Mouse (Mus musculus) ES-CJ7 (cell line): ENCODE measurements around the gene Mrpl11.

Experiments
- DNase-seq: peaks from one replicate; pipeline ENCODE4 v3.0.0; 2011; ENCODE audit warnings: low read depth, low spot score

The Mrpl11 gene

DNA sequence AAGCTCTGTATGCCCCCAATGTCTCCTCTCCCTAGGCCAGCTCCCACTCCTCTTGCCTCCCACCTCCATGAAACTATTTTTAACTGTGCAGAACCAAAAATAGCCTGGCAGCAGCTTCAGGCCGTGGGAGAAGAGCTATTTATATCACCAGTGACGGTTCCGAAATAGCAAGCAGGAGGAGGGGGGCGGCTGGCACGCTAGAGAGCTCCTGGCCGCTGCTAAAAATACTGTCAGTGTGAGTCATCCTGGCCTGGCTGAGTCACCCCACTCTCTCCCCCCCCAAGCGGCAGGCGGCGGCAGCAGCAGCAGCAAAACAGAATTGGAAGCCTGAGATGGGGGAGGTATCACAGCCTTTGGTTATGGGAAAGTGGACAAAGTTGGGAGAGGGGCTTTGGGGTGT is 31.0 kb downstream of the Mrpl11 start:
- DNase-seq: no peak

DNA sequence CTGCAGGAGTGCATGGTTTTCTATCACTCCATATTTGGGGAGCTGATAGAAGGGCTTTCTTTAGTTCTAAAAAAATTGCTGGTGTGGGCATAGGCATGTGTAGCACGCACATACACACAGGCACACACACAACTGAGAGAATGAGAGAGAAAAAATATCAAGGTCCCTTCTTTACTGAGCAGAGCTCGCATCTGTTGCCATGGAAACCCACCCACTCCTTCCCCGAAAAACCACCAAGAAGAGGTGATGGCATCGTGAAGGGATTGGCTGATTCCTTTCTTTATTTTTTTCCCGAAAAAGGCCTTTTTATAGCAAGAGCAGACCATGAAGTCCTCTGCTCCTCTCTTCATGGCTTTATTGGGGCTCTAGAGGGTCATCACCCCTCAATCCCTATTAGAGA is 32.1 kb downstream of the Mrpl11 start:
- DNase-seq: no peak

DNA sequence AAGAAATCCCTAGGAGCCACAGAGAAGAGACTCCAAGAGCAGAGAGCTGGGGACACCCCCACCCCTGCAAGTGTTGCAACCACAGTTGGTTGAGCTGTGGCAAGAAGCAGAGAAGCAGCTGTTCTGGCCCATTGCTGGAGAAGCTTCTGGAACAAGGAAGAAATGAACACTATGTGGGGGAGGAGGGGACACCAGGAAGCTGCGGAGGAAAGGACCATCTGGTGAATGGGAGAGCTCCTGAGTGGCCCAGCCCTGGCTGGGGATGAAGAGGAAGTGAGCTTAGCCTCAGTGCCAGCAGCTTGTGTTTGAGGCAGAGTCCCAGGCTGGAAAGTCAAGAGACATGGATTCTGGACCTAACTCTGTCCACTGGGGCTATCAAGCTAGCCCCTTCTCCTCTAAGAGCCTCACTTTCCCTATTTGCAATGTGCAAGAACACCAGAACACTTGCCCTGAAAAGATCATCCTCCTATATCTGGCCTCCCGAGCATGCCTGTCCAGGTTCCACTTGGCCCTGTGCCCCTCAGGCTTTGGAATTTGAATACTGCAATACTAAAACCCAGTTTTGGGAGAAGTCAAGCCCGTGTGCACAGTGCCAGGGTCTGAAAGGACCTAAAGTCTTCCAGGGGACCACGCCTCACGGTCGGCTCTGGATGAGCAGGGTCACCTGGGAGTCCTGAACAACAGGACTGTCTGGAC is 37.6 kb downstream of the Mrpl11 start:
- DNase-seq: no peak

DNA sequence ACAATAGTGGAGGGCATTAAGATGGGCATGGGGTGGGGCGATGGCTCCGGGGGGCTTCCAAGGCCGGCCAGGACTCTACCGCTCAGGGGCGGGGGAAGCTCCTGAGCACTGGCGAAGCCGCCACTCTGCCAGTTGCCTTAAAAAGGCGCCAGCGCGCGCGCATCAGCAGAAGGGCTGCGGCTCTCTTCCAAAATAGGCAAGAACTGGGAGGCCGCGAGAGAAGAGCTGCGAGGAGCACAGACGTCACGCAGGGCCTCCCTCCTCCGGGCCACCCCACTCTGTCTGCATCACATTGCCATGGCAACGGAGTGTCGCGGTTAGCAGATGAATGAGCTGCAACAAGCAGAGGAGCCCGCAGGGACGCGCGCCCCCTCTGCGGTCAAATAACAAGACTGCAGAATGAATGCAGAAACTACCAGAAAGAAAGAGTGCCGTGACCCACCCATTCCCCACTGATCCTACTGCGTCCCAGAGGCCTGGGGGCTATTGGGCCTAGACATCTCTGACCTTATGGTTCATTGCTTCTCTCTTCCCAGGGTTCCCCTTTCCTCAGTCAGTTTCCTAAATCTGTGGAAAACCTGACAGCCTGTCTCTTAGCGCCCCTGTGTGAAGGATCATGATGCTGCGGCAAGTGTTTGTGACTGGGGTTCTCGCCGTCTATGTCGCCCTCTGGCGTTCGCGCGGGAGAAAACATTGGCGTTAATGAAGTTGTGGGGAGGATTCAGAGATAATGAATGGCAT is 39.9 kb downstream of the Mrpl11 start:
- peak; percentile 95 for DNase-seq

DNA sequence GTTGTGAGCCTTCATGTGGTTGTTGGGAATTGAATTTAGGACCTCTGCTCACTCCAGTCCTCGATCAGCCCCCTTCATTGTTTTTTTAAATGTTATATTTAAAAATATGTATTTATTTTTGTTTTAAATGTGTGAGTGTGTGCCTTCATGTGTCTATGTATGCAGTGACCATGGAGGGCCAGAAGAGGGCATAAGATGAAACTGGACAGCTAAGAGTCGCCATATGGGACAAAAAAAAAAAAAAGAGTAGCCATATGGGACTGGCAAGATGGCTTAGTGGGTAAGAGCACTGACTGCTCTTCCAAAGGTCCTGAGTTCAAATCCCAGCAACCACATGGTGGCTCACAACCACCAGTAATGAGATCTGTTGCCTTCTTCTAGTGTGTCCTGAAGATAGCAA is 41.7 kb downstream of the Mrpl11 start:
- peak; percentile 67 for DNase-seq

DNA sequence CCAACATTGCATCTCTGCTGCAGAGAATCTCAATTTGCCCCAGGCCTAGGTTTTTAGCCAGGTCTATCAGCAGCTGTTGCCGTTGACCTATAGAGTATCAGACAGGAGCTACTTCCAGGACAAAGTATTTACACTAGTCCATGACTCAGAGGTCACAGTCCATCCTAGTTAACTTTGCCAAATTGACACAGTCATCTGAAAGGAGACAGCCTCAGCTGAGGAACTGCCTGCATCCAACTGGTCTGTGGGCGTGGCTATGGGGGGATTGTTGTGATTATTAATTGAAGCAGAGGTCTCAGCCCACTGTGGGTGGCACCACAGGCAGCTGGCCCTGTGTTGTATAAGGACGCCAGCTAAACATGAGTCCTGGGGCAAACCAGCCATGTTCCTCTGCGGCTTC is 43.0 kb downstream of the Mrpl11 start:
- no peak for DNase-seq

DNA sequence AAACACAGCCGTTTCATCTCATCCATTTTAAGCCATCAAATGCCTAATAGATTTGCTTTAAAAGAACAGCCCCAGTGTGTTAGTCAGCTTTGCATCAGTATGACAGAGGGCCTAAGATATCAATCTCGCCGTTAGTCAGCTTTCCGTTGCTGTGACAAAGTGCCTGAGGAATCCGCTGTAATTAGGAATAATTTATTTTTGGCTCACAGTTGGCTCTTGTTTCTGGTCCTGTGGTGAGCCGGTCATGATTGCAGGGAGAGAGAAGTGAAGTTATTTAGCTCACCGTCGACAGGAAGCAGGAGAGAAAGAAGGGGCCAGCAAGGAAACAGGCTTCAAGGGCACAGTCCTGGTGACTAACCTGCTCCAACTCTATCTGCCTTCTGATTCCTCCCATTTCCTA is 51.2 kb downstream of the Mrpl11 start:
- no peak for DNase-seq

DNA sequence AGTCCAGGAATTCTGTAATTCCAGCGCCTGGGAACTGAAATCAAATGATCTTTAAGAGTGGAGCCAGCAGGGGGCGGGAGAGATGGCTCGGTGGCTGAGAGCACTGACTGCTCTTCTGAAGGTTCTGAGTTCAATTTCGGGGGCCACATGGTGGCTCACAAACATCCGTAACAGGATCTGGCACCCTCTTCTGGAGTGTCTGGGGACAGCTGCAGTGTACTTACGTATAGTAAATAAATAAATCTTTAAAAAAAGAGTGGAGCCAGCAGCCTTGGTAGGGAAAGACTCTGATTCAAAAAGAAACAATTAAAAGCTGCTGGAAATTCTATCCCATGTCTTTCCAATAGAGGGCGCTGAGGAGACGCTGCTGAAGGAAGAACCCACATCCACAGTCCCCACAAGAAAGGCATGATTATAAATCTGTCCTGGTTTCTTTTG is 53.0 kb downstream of the Mrpl11 start:
- DNase-seq: peak; percentile 89

DNA sequence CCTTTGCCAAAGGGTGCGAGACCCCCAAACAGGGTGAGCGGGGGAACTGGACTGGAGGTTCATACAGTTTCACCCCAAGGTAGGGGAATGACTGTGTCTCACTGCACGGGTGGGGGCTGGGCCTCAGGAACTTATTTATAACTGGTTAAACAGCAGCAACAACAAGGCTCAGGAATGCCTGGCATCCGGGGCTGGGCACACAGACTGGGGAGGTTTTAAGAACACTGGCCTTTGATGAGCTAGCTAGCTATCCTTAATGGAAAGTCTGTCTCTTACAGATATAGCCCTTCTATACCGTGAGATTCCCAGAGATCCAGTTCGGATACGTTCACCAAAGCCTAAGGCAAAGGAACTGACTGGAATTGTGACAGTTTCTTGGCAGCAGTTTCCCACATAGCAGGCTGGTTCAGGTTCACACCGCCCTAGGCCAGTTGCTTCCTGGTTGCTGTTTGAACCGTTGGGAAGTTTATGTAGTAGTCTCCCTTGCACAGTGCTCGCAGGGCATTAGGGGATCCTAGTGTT is 54.3 kb downstream of the Mrpl11 start:
- peak; percentile 81 for DNase-seq
